Comparison of ENCODE assay signal across 16 mouse cellular contexts in genomic region chr2:33774106-33774505, GRCm38 (mm10).
A peak's percentile ranks its signal among the peaks of the same experiment; 100 is the strongest.
DNase-seq lines count a peak whose midpoint lies in the region; ATAC-seq lines count a peak whose summit lies in the region.
"Had no signal": no experiment of that assay in that cellular context is flagged by ENCODE, and none has a peak within 500 bp of the region (broad histone marks: within the 10 kb centered on the region; RNA-seq: fewer than 3 reads in every experiment).

No protein-coding gene starts in this region.

- H3K27ac ChIP-seq in heart, embryonic 14.5 days (replicated peaks in 1 of 2; ENCODE audit: control insufficient read depth in 1 of 2, insufficient read depth in 1 of 2, low read depth in 2 of 2, low read length in 2 of 2), result peak overlapping the region; percentile 12 to 47; a peak in 3 of 4 replicates
- 0 out of 2 replicates have a peak overlapping the region, but pooled peaks have one; percentile 58 for H3K27ac ChIP-seq in embryonic facial prominence, embryonic 10.5 days (replicated peaks)
- H3K27ac ChIP-seq in embryonic facial prominence, embryonic 13.5 days, result peak overlapping the region; percentile 64; the same call in 1 of the 2 replicates
- peak overlapping the region; percentile 70 for H3K27ac ChIP-seq in limb, embryonic 11.5 days (replicated peaks; ENCODE audit: low read depth, low read length)
- H3K27ac ChIP-seq: lung, embryonic 15.5 days; stomach, embryonic 15.5 days had no signal

- no peak overlapping the region for H3K4me3 ChIP-seq in heart, embryonic 14.5 days (ENCODE audit: control insufficient read depth in 1 of 2, insufficient read depth in 1 of 2, low read depth in 1 of 2, low read length in 2 of 2)
- H3K4me3 ChIP-seq in embryonic facial prominence, embryonic 10.5 days, result no peak overlapping the region
- no peak overlapping the region for H3K4me3 ChIP-seq in embryonic facial prominence, embryonic 13.5 days
- no peak overlapping the region for H3K4me3 ChIP-seq in limb, embryonic 11.5 days (ENCODE audit: low read depth, low read length)
- H3K4me3 ChIP-seq: lung, embryonic 15.5 days; stomach, embryonic 15.5 days had no signal

- H3K4me1 ChIP-seq in heart, embryonic 14.5 days (ENCODE audit: control insufficient read depth in 2 of 2, insufficient read depth in 2 of 2, low read length in 2 of 2), result peaks cover 14 to 19% of the 10 kb centered on the region in 2 experiments
- H3K4me1 ChIP-seq in embryonic facial prominence, embryonic 10.5 days, result peaks cover 37% of the 10 kb centered on the region
- peaks cover 30% of the 10 kb centered on the region for H3K4me1 ChIP-seq in embryonic facial prominence, embryonic 13.5 days
- peaks cover 30% of the 10 kb centered on the region for H3K4me1 ChIP-seq in limb, embryonic 11.5 days (ENCODE audit: control insufficient read depth, insufficient read depth, low read length)
- H3K4me1 ChIP-seq: lung, embryonic 15.5 days; stomach, embryonic 15.5 days had no signal

- no peaks in the 10 kb centered on the region for H3K27me3 ChIP-seq in heart, embryonic 14.5 days (ENCODE audit: control insufficient read depth, insufficient read depth, low read length)
- no peaks in the 10 kb centered on the region for H3K27me3 ChIP-seq in embryonic facial prominence, embryonic 10.5 days (replicated peaks; ENCODE audit: low read depth, poor library complexity, severe bottlenecking)
- H3K27me3 ChIP-seq in embryonic facial prominence, embryonic 13.5 days, result no peaks in the 10 kb centered on the region
- H3K27me3 ChIP-seq in limb, embryonic 11.5 days (ENCODE audit: control insufficient read depth, insufficient read depth, low read length), result no peaks in the 10 kb centered on the region
- H3K27me3 ChIP-seq: lung, embryonic 15.5 days; stomach, embryonic 15.5 days had no signal

- H3K9me3 ChIP-seq in heart, embryonic 14.5 days (ENCODE audit: control insufficient read depth, low read length), result peaks cover 27% of the 10 kb centered on the region
- peaks cover 23% of the 10 kb centered on the region for H3K9me3 ChIP-seq in embryonic facial prominence, embryonic 10.5 days
- peaks cover 23% of the 10 kb centered on the region for H3K9me3 ChIP-seq in embryonic facial prominence, embryonic 13.5 days
- peaks cover 22% of the 10 kb centered on the region for H3K9me3 ChIP-seq in limb, embryonic 11.5 days (ENCODE audit: control insufficient read depth, low read length)

- no peak for DNase-seq in heart, adult 8-10 months (ENCODE audit: low spot score)
- DNase-seq in embryonic facial prominence, embryonic 10.5 days (ENCODE audit: low spot score), result no peak
- no peak for DNase-seq in limb, embryonic 11.5 days (ENCODE audit: low spot score)
- no peak for DNase-seq in gastrocnemius, postnatal 4 days (ENCODE audit: low spot score in 2 of 2)
- DNase-seq in c-Kit-positive CD71-positive TER-119-positive erythroid progenitor cells, embryonic 14.5 days (ENCODE audit: low spot score), result no peak
- DNase-seq: cerebellum, adult 11 months; cerebellum, postnatal 25 days; kidney, adult 9 months; right cerebral cortex, adult 18-20 months; spleen, adult 18-20 months had no signal

- no peak overlapping the region for H3K9ac ChIP-seq in heart, embryonic 14.5 days (ENCODE audit: low read length)
- H3K9ac ChIP-seq in embryonic facial prominence, embryonic 13.5 days, result no peak overlapping the region
- H3K9ac ChIP-seq in limb, embryonic 11.5 days (ENCODE audit: low read length), result no peak overlapping the region
- H3K9ac ChIP-seq: lung, embryonic 15.5 days; stomach, embryonic 15.5 days had no signal

- 49% methylated on average over 4 of the region's 4 CpGs for WGBS in heart, embryonic 14.5 days
- 60% methylated on average over 4 of the region's 4 CpGs for WGBS in embryonic facial prominence, embryonic 10.5 days
- WGBS in embryonic facial prominence, embryonic 13.5 days, result 50% methylated on average over 4 of the region's 4 CpGs
- 26% methylated on average over 4 of the region's 4 CpGs for WGBS in limb, embryonic 11.5 days

- H3K36me3 ChIP-seq in heart, embryonic 14.5 days (ENCODE audit: control insufficient read depth, insufficient read depth, low read length), result peaks cover 15% of the 10 kb centered on the region
- H3K36me3 ChIP-seq in embryonic facial prominence, embryonic 10.5 days (replicated peaks), result peaks cover 53% of the 10 kb centered on the region
- H3K36me3 ChIP-seq in embryonic facial prominence, embryonic 13.5 days, result peaks cover 46% of the 10 kb centered on the region
- H3K36me3 ChIP-seq in limb, embryonic 11.5 days (ENCODE audit: control insufficient read depth, insufficient read depth, low read length), result peaks cover 21% of the 10 kb centered on the region

- ATAC-seq in heart, embryonic 14.5 days (ENCODE audit: insufficient number of reproducible peaks, insufficient read depth, low FRiP score, low read depth), result no peak
- no peak for ATAC-seq in embryonic facial prominence, embryonic 13.5 days (ENCODE audit: insufficient number of reproducible peaks, insufficient read depth, low FRiP score, low TSS enrichment, low read depth)
- no peak for ATAC-seq in limb, embryonic 11.5 days (ENCODE audit: insufficient number of reproducible peaks, low FRiP score, low TSS enrichment, low read depth)
- ATAC-seq in megakaryocyte-erythroid progenitor cell, adult 5-6 weeks (replicated peaks; ENCODE audit: low FRiP score, low TSS enrichment, poor library complexity, severe bottlenecking), result no peak

- H3K4me2 ChIP-seq in heart, embryonic 14.5 days (ENCODE audit: low read length), result no peak overlapping the region
- no peak overlapping the region for H3K4me2 ChIP-seq in embryonic facial prominence, embryonic 13.5 days
- no peak overlapping the region for H3K4me2 ChIP-seq in limb, embryonic 11.5 days (ENCODE audit: low read depth, severe bottlenecking)
- H3K4me2 ChIP-seq: liver, embryonic 11.5 days; lung, embryonic 15.5 days; stomach, embryonic 15.5 days had no signal
